Mouse (Mus musculus): ENCODE results near the gene Nanog. TPM values are rescaled to one million over a fixed set of nuclear protein-coding genes. Genes with fewer than 3 reads are reported as not detected.
"Not testable (repeated sequence)": the region's sequence is repeated elsewhere in the genome, so short reads cannot be mapped to it uniquely, and the experiment has no call there.

Nanog gene
- polyA plus RNA-seq, 1 experiment from 2014 or later, result 0.20 TPM

DNA sequence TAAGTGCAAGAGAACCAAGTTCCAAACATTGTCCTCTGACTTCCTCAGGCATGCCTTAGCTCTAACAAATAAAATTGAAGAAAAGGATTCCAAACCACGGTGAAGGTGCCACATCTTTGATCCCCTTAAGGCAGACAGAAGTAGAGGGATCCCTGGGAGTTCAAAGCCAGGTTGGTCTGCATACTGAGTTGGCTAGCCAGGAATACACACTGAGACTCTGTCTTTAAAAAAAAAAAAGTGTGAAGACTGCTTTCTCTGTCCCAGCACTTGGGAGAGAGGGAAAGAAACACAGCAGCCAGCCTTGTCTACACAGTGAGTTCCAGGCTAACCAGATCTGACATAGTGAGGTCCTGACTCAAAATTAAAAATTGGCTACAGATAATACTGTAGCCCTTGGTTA, 3.6 kb upstream of the Nanog start:
- ATAC-seq (ENCODE audit: low FRiP score, low read depth), result no peak
- peaks cover 5% of the 10 kb centered on the region; the same call in 1 of the 2 replicates for H3K4me1 ChIP-seq
- peaks cover 16% of the 10 kb centered on the region for H3K27me3 ChIP-seq
- H3K4me3 ChIP-seq, result no peak overlapping the region
- H3K27ac ChIP-seq (replicated peaks), result no peak overlapping the region
- 17% methylated on average over 1 of the region's 1 CpGs for WGBS
- no peak overlapping the region for H3K4me2 ChIP-seq (replicated peaks)
- H3K9me3 ChIP-seq, result no peaks in the 10 kb centered on the region
- H3K9ac ChIP-seq (replicated peaks), result no peak overlapping the region
- H3K36me3 ChIP-seq, result no peaks in the 10 kb centered on the region

DNA sequence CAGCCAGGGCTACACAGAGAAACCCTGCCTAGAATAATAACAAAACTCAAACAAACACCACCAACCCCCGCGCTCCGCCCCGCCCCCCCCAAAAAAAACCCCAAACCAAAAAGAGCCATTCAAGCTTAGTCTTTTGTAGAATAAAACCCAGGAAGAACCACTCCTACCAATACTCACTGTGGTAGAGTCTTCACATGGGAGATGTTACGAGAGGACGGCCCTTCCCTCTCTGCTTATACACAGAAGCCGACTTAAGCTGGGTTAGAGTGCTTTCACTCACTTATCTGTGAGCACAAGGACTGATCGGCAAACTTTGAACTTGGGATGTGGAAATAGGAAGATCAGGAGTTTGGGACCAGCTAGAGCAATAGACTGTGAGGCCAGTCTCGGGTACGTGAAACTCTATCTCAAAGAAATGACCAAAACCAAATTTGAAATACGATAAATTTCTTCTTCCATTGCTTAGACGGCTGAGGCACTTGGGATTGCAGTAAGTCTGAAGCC, 900 bp upstream of the Nanog start:
- Histone ChIP-seq H3K4me3 (no peak overlapping the region), H3K36me3 (no peaks in the 10 kb centered on the region), H3K9ac (replicated peaks) (no peak overlapping the region), H3K27me3 (peaks cover 16% of the 10 kb centered on the region), H3K4me2 (replicated peaks) (no peak overlapping the region), H3K27ac (replicated peaks) (no peak overlapping the region), H3K4me1 (peaks cover 5% of the 10 kb centered on the region; the same call in 1 of the 2 replicates), H3K9me3 (no peaks in the 10 kb centered on the region)
- ATAC-seq (ENCODE audit: low FRiP score, low read depth), result no peak
- 73% methylated on average over 12 of the region's 12 CpGs for WGBS

DNA sequence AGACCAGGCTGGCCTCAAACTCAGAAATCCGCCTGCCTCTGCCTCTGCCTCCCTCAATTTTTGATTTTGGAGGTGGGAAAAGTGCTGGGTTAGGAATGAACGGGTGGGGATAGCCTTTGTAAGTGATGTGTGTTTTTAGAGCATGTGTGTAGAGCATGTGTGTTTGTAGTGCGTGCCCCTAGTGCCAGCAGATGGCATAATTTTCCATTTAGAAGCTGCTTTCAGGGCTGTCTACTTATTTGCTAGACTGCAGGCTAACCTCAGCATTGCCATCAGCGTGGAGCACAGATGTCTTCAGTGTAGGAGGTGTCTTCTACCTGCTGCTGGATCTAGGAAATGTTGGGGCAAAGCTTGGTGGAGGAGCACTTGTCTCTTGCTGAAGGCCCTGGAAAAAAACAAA, 1.5 kb downstream of the Nanog start:
- Histone ChIP-seq H3K27ac (replicated peaks) (no peak overlapping the region), H3K9me3 (no peaks in the 10 kb centered on the region), H3K36me3 (no peaks in the 10 kb centered on the region), H3K4me3 (no peak overlapping the region), H3K9ac (replicated peaks) (no peak overlapping the region), H3K4me2 (replicated peaks) (no peak overlapping the region), H3K4me1 (no peaks in the 10 kb centered on the region), H3K27me3 (peaks cover 13% of the 10 kb centered on the region)
- ATAC-seq (ENCODE audit: low FRiP score, low read depth), result no peak
- WGBS, result 79% methylated on average over 4 of the region's 4 CpGs

DNA sequence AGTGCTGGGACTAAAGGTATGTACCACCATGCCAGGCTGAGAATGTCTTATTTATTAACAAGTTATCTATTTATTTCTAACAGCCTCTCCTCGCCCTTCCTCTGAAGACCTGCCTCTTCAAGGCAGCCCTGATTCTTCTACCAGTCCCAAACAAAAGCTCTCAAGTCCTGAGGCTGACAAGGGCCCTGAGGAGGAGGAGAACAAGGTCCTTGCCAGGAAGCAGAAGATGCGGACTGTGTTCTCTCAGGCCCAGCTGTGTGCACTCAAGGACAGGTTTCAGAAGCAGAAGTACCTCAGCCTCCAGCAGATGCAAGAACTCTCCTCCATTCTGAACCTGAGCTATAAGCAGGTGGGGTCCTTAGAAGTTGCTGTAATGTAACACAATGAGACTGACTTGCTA, 4.2 kb downstream of the Nanog start:
- Histone ChIP-seq H3K27me3 (peaks cover 13% of the 10 kb centered on the region), H3K4me1 (peaks cover 9% of the 10 kb centered on the region), H3K4me2 (replicated peaks) (no peak overlapping the region), H3K36me3 (no peaks in the 10 kb centered on the region), H3K4me3 (no peak overlapping the region), H3K9ac (replicated peaks) (no peak overlapping the region), H3K9me3 (no peaks in the 10 kb centered on the region), H3K27ac (replicated peaks) (no peak overlapping the region)
- WGBS, result 89% methylated on average over 2 of the region's 2 CpGs
- ATAC-seq (ENCODE audit: low FRiP score, low read depth), result no peak

DNA sequence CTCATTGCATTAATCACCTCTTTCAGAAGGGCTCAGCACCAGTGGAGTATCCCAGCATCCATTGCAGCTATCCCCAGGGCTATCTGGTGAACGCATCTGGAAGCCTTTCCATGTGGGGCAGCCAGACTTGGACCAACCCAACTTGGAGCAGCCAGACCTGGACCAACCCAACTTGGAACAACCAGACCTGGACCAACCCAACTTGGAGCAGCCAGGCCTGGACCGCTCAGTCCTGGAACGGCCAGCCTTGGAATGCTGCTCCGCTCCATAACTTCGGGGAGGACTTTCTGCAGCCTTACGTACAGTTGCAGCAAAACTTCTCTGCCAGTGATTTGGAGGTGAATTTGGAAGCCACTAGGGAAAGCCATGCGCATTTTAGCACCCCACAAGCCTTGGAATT, 5.8 kb downstream of the Nanog start:
- not testable (repeated sequence) for ATAC-seq (ENCODE audit: low FRiP score, low read depth); H3K9ac ChIP-seq (replicated peaks); H3K36me3 ChIP-seq; H3K4me2 ChIP-seq (replicated peaks); H3K27me3 ChIP-seq; H3K4me1 ChIP-seq; H3K4me3 ChIP-seq; H3K9me3 ChIP-seq; H3K27ac ChIP-seq (replicated peaks)
- WGBS, result 94% methylated on average over 7 of the region's 7 CpGs

DNA sequence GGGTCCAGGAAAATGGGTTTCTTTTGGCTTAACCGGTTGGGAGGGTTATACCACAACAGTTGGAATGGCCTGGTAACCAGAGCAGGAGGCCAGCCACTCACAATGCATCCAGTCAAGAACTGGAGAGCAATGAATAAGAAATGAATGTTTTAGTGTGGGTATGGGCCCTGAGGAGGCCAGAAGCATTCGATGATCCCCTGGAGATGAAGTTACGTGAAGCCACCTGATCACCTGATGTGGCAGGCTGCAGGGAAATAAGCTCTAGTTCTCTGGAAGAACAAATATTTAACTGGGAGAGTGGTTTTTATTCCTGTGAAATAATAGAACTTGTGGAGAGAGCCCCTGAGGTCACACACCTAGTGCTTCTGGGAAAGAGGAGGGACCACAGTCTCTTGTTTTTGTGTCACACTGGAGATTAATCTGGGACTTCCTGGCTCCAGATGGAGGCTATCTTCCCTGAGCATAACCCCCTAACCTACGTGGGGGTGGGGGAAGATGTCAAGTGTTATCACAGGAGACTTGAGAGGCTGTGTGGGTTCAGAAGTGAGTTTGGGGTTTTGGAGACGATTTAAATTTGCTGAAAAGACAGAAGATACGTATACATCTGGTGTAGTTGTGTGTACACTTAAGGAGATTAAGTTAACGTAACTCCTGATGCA, 7.5 kb downstream of the Nanog start:
- no peak for ATAC-seq (ENCODE audit: low FRiP score, low read depth)
- Histone ChIP-seq H3K27me3 (no peaks in the 10 kb centered on the region), H3K36me3 (no peaks in the 10 kb centered on the region), H3K4me1 (peaks cover 9% of the 10 kb centered on the region), H3K4me3 (no peak overlapping the region), H3K27ac (replicated peaks) (no peak overlapping the region), H3K4me2 (replicated peaks) (no peak overlapping the region), H3K9ac (replicated peaks) (no peak overlapping the region), H3K9me3 (no peaks in the 10 kb centered on the region)
- WGBS, result 55% methylated on average over 7 of the region's 7 CpGs

DNA sequence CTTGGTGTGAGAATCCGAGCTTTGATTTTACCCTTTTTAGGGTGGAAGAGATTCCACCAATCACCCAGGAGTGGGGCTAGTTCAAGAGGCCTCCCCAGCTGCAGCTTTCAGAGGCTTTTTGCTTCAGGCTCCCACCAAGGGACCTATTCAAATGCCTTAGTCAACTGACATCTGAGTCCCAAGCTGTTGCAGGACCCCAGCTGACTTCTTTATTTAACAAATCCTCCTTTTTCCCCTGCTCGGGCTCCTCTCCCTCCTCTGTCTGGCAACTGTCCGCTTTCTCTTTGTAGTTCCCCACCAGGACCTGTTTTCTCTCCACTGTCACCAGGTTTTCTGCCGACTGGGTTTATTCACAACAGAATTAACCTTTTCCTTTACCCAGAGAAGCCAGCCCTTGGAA, 8.6 kb downstream of the Nanog start:
- H3K27ac ChIP-seq (replicated peaks), result peak overlapping the region; percentile 54
- H3K4me1 ChIP-seq, result peaks cover 9% of the 10 kb centered on the region
- WGBS, result 4% methylated on average over 4 of the region's 4 CpGs
- H3K9ac ChIP-seq (replicated peaks), result no peak overlapping the region
- peak; percentile 27; the same call in 1 of the 2 replicates for ATAC-seq (ENCODE audit: low FRiP score, low read depth)
- H3K4me3 ChIP-seq, result no peak overlapping the region
- no peaks in the 10 kb centered on the region for H3K36me3 ChIP-seq
- no peaks in the 10 kb centered on the region for H3K27me3 ChIP-seq
- H3K4me2 ChIP-seq (replicated peaks), result peak overlapping the region; percentile 6; the same call in 1 of the 2 replicates
- no peaks in the 10 kb centered on the region for H3K9me3 ChIP-seq

DNA sequence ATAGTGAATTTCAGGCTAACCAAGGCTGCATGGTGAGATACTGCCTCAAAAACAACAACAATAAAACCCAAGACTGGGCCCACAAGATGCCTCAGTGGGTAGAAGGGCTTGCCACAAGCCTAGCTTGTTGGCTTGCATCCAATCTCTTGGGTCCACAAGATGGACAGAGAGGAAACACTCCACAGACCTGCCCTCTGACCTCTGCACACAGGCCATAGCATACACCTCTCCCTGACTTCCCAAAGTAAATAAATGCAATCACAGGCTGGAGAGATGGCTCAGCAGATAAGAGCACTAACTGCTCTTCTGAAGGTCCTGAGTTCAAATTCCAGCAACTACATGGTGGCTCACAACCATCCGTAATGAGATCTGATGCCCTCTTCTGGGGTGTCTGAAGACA, 10.9 kb downstream of the Nanog start:
- H3K9ac ChIP-seq (replicated peaks); H3K27me3 ChIP-seq; H3K9me3 ChIP-seq; H3K4me1 ChIP-seq; H3K4me2 ChIP-seq (replicated peaks); H3K36me3 ChIP-seq; ATAC-seq (ENCODE audit: low FRiP score, low read depth); H3K27ac ChIP-seq (replicated peaks); H3K4me3 ChIP-seq: not testable (repeated sequence)
- WGBS, result 90% methylated on average over 1 of the region's 1 CpGs

DNA sequence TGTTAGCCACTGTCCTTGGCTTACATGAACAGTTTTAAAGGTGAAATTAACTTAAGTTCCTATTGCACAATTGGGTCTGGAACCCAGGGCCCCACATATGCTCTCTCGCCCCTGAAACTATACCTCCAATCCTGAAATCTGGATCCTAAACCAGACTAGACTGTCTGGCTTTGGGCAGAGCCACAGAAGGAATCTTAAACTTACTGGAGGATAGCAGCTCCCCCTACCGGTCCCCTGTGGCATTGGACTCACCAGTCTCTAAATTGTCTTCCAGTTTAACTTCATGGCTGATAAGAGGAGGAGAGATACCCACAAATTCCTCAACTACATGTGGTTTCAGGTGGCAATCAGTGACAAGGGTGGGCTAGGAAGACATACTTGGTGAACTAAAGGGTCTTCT, 12.7 kb downstream of the Nanog start:
- Histone ChIP-seq H3K9me3 (no peaks in the 10 kb centered on the region), H3K4me2 (replicated peaks) (no peak overlapping the region), H3K36me3 (no peaks in the 10 kb centered on the region), H3K9ac (replicated peaks) (no peak overlapping the region), H3K27me3 (no peaks in the 10 kb centered on the region), H3K4me3 (no peak overlapping the region), H3K4me1 (peaks cover 11% of the 10 kb centered on the region), H3K27ac (replicated peaks) (no peak overlapping the region)
- no peak for ATAC-seq (ENCODE audit: low FRiP score, low read depth)
- 26% methylated on average over 2 of the region's 2 CpGs for WGBS

DNA sequence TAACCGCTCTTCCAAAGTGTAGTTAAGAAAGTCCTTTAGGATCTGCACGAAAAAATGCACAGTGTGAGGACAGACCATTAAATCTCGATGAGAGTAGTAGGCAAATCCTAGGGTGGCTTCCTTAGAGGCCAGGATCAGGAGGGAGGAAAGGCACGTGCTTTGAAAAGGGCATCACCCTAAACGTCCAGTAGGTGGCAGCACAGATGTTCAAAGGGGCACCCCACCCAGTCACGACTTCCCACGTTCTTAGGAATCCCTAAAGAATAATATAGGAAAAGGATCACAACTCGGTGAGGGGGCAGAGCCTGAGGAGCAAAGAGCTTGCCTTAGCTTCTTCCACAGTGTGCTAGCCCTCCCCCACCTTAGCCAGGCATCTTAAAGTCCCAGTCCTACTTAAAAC, 32.7 kb downstream of the Nanog start:
- Histone ChIP-seq H3K4me2 (replicated peaks) (peak overlapping the region; percentile 32), H3K36me3 (no peaks in the 10 kb centered on the region), H3K4me1 (peaks cover 10% of the 10 kb centered on the region), H3K27me3 (peaks cover 48% of the 10 kb centered on the region), H3K9ac (replicated peaks) (no peak overlapping the region), H3K9me3 (no peaks in the 10 kb centered on the region), H3K27ac (replicated peaks) (no peak overlapping the region), H3K4me3 (no peak overlapping the region)
- ATAC-seq (ENCODE audit: low FRiP score, low read depth), result peak; percentile 35
- 8% methylated on average over 8 of the region's 8 CpGs for WGBS

DNA sequence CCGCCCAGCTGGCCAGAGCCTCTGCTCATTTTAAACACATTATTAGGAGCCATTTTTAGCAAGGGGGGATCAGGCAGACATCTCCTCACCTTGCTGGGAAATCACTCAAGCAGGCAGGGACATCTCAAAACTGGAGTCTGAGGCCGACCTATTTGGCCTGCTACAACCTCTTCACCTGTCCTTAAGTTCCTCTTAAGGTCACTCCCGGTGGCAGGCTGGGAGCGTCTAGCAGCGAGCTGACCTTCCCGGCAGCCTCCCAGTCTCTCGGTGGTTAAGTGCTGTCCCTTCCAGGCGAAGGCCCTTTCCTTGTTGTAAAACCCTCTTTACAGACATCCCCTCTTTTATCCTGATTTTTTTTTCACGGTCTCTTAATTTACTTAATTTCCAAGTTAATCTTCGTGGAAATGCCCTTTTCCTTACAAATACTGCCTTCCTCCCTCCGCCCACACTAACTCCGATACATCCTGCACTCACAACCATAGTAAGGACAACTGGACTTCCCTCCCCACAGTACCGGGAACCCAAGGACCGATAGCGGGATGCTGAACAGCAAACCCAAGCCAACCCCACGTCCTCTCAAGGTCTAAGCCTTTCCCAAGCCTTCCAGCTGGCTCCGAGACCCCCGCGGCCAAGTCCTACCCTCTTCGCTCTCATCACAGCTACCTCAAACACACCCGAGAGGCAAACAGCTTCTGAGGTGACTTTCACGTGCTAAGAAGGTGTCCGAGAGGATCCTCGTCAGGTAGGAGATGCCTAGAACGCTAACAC, 34.4 kb downstream of the Nanog start:
- Histone ChIP-seq H3K36me3 (no peaks in the 10 kb centered on the region), H3K9ac (replicated peaks) (peak overlapping the region; percentile 49), H3K4me3 (peak overlapping the region; percentile 51), H3K27ac (replicated peaks) (no peak overlapping the region), H3K4me2 (replicated peaks) (peak overlapping the region; percentile 80), H3K27me3 (peaks cover 56% of the 10 kb centered on the region), H3K9me3 (no peaks in the 10 kb centered on the region), H3K4me1 (peaks cover 10% of the 10 kb centered on the region)
- 2% methylated on average over 25 of the region's 25 CpGs for WGBS
- ATAC-seq (ENCODE audit: low FRiP score, low read depth), result peak; percentile 20; the same call in 1 of the 2 replicates

DNA sequence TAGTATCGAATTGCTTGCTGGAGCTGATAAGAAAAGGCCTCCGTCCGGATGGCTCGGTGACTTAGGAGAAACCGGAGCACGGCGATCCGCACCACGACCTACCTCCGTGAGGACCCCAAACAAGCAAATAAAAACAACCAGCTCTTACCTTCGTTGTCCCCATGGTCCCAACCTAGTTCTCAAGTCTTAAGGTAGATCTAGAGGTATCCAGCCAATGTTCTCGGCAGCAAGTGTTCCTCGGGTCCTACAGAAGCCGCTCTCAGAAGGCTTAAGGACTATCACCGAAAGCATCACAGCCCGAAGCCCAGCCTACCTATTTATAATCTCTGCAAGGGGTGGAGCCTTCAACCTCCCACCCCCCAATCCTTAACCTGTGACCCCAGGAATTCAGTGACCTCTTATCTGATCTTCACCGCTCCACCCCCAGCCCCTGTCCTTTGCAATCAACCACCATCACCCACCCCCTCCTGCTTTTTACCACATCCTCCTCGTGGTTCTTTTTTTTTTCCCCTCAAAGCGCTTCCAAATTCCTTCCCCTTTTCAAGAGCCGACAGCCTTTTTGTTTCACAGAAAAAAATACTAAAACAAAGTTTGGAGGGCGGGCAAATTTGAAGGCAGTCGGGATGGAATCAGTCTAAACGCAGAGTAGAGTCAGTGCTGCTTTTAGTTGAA, 35.1 kb downstream of the Nanog start:
- under 1% methylated on average over 23 of the region's 23 CpGs for WGBS
- Histone ChIP-seq H3K27ac (replicated peaks) (no peak overlapping the region), H3K9ac (replicated peaks) (peak overlapping the region; percentile 49), H3K4me2 (replicated peaks) (peak overlapping the region; percentile 80), H3K9me3 (no peaks in the 10 kb centered on the region), H3K27me3 (peaks cover 56% of the 10 kb centered on the region), H3K4me3 (peak overlapping the region; percentile 51), H3K36me3 (no peaks in the 10 kb centered on the region), H3K4me1 (peaks cover 10% of the 10 kb centered on the region)
- peak; percentile 58 for ATAC-seq (ENCODE audit: low FRiP score, low read depth)
